Mouse (Mus musculus) T-helper 17 cell (primary cell): ENCODE data around the gene Gm10406.
"Not testable (repeated sequence)": the region's sequence is repeated elsewhere in the genome, so short reads cannot be mapped to it uniquely, and the experiment has no call there.

Experiments
- in situ Hi-C, 2 experiments: fragments of 300-600 bp; cut with MboI, MseI; formaldehyde crosslinking; loops; 1 replicate in 1 of 2; 2 replicates in 1 of 2; pipeline ENCODE4 v1.15.1; 2025; ENCODE audit warnings: high pct_unique_total_duplicates in 2 of 2

Gene Gm10406

GRCm38 (mm10) chr14:7026781-7027749 lies at the start of gene Gm10406:
Gene Gm10406, minus strand, starts transcription at chr14:7027449.
- in situ Hi-C loops: not testable (repeated sequence)

- in situ Hi-C loops: not testable (repeated sequence)
These were observed 17.6 kb upstream of the Gm10406 start, which contains the start of gene Gm3685 for GRCm38 (mm10) chr14:7044870-7045269. Gene Gm3685, minus strand, starts transcription at chr14:7044970.

- in situ Hi-C loops: not testable (repeated sequence)
These were observed 975 bp downstream of the Gm10406 start for GRCm38 (mm10) chr14:7026274-7026673.

GRCm38 (mm10) chr14:6973718-6974117 lies 53.5 kb downstream of the Gm10406 start, which contains the start of gene Gm6356:
Gene Gm6356, minus strand, starts transcription at chr14:6973818.
- in situ Hi-C loops: loop anchor here in 1 of 2 experiments (10.0 kb wide), 1 partner anchor 771 kb away; no protein-coding TSS in a partner anchor
